Mouse (Mus musculus): ENCODE measurements around the gene Nccrp1. TPM values are rescaled to one million over a fixed set of nuclear protein-coding genes. Genes with fewer than 3 reads are reported as not detected.

Gene Nccrp1
- total RNA-seq (2022): under 1 TPM in 1 of 4 experiments, not detected in 3; 0.36 TPM

GRCm38 (mm10) chr7:28547154-28547553 lies at the start of gene Nccrp1:
Gene Nccrp1, minus strand, starts transcription at chr7:28547254.
- DNase-seq (ENCODE audit: low spot score in 2 of 2): no peak

- no peak for DNase-seq (ENCODE audit: low spot score in 2 of 2)
Measured at GRCm38 (mm10) chr7:28595751-28596435, 48.8 kb upstream of the Nccrp1 start.

- DNase-seq (ENCODE audit: low spot score in 2 of 2): no peak
Measured at GRCm38 (mm10) chr7:28593206-28594111, 46.4 kb upstream of the Nccrp1 start.

GRCm38 (mm10) chr7:28591862-28592261 lies 44.8 kb upstream of the Nccrp1 start:
- no peak for DNase-seq (ENCODE audit: low spot score in 2 of 2)

- no peak for DNase-seq (ENCODE audit: low spot score in 2 of 2)
Measured at GRCm38 (mm10) chr7:28587644-28588043, 40.6 kb upstream of the Nccrp1 start.

GRCm38 (mm10) chr7:28586663-28587411 lies 39.8 kb upstream of the Nccrp1 start:
- DNase-seq (ENCODE audit: low spot score in 2 of 2): no peak

GRCm38 (mm10) chr7:28585001-28585400 lies 37.9 kb upstream of the Nccrp1 start:
- DNase-seq (ENCODE audit: low spot score in 2 of 2): no peak

GRCm38 (mm10) chr7:28584468-28584867 lies 37.4 kb upstream of the Nccrp1 start:
- DNase-seq (ENCODE audit: low spot score in 2 of 2): no peak

GRCm38 (mm10) chr7:28583570-28584344 lies 36.7 kb upstream of the Nccrp1 start:
- peak in 1 of 2 experiments; percentile 40 for DNase-seq (ENCODE audit: low spot score in 2 of 2)

- DNase-seq (ENCODE audit: low spot score in 2 of 2): peak in 1 of 2 experiments; percentile 51
Measured at GRCm38 (mm10) chr7:28582841-28583240, 35.8 kb upstream of the Nccrp1 start.

GRCm38 (mm10) chr7:28581721-28582120 lies 34.7 kb upstream of the Nccrp1 start:
- DNase-seq (ENCODE audit: low spot score in 2 of 2): no peak

- no peak for DNase-seq (ENCODE audit: low spot score in 2 of 2)
Measured at GRCm38 (mm10) chr7:28579826-28580225, 32.8 kb upstream of the Nccrp1 start.

- DNase-seq (ENCODE audit: low spot score in 2 of 2): no peak
Measured at GRCm38 (mm10) chr7:28578543-28579053, 31.5 kb upstream of the Nccrp1 start.

GRCm38 (mm10) chr7:28577826-28578542 lies 30.9 kb upstream of the Nccrp1 start:
- DNase-seq (ENCODE audit: low spot score in 2 of 2): no peak

- peak; percentile 60 to 61 for DNase-seq (ENCODE audit: low spot score in 2 of 2)
Measured at GRCm38 (mm10) chr7:28576271-28576914, 29.3 kb upstream of the Nccrp1 start.

GRCm38 (mm10) chr7:28575597-28575996 lies 28.5 kb upstream of the Nccrp1 start:
- DNase-seq (ENCODE audit: low spot score in 2 of 2): peak; percentile 73 to 76

- no peak for DNase-seq (ENCODE audit: low spot score in 2 of 2)
Measured at GRCm38 (mm10) chr7:28573236-28573635, 26.2 kb upstream of the Nccrp1 start.

GRCm38 (mm10) chr7:28572689-28573088 lies 25.6 kb upstream of the Nccrp1 start:
- DNase-seq (ENCODE audit: low spot score in 2 of 2): no peak

- DNase-seq (ENCODE audit: low spot score in 2 of 2): no peak
Measured at GRCm38 (mm10) chr7:28570982-28571682, 24.1 kb upstream of the Nccrp1 start.

All from layer of hippocampus, adult 8-10 months (tissue).